Mouse (Mus musculus) kidney, adult 8-10 months (tissue): ENCODE results near the gene Mmel1.
A peak's percentile ranks its signal among the peaks of the same experiment; 100 is the strongest.

Experiments used
- DNase-seq, 2 experiments: peaks; one replicate each; pipeline ENCODE4 v3.0.0; 2022

Gene Mmel1

GRCm38 (mm10) chr4:154869440-154869839 lies at the start of gene Mmel1:
Gene Mmel1, plus strand, starts transcription at chr4:154869585.
- no peak for DNase-seq

GRCm38 (mm10) chr4:154825662-154826061 lies 43.7 kb upstream of the Mmel1 start:
- DNase-seq: peak; percentile 22 to 35

- DNase-seq: no peak
These were observed 43.2 kb upstream of the Mmel1 start for GRCm38 (mm10) chr4:154826224-154826623.

GRCm38 (mm10) chr4:154827181-154827580 lies 42.2 kb upstream of the Mmel1 start:
- DNase-seq: no peak

GRCm38 (mm10) chr4:154827861-154828610 lies 41.3 kb upstream of the Mmel1 start:
- no peak for DNase-seq

- no peak for DNase-seq
These were observed 37.3 kb upstream of the Mmel1 start for GRCm38 (mm10) chr4:154831915-154832573.

- DNase-seq: no peak
These were observed 33.0 kb upstream of the Mmel1 start for GRCm38 (mm10) chr4:154836183-154836915.

GRCm38 (mm10) chr4:154837170-154837569 lies 32.2 kb upstream of the Mmel1 start, which contains the start of gene Ttc34:
Gene Ttc34, plus strand, starts transcription at chr4:154837459.
- peak; percentile 41 to 60 for DNase-seq

- DNase-seq: no peak
These were observed 30.6 kb upstream of the Mmel1 start for GRCm38 (mm10) chr4:154838741-154839140.

GRCm38 (mm10) chr4:154839406-154839805 lies 30.0 kb upstream of the Mmel1 start:
- no peak for DNase-seq

GRCm38 (mm10) chr4:154852696-154853095 lies 16.7 kb upstream of the Mmel1 start:
- no peak for DNase-seq

- no peak for DNase-seq
These were observed 15.5 kb upstream of the Mmel1 start for GRCm38 (mm10) chr4:154853881-154854280.

- DNase-seq: no peak
These were observed 14.6 kb upstream of the Mmel1 start for GRCm38 (mm10) chr4:154854676-154855345.

GRCm38 (mm10) chr4:154855721-154856479 lies 13.5 kb upstream of the Mmel1 start:
- peak; percentile 58 to 59 for DNase-seq

GRCm38 (mm10) chr4:154856480-154856837 lies 12.9 kb upstream of the Mmel1 start:
- DNase-seq: no peak

- no peak for DNase-seq
These were observed 12.5 kb upstream of the Mmel1 start for GRCm38 (mm10) chr4:154856882-154857281.

GRCm38 (mm10) chr4:154857366-154858240 lies 11.8 kb upstream of the Mmel1 start:
- DNase-seq: no peak

- no peak for DNase-seq
These were observed 10.8 kb upstream of the Mmel1 start for GRCm38 (mm10) chr4:154858601-154859000.

GRCm38 (mm10) chr4:154861967-154862366 lies 7.4 kb upstream of the Mmel1 start:
- no peak for DNase-seq

- no peak for DNase-seq
These were observed 5.9 kb upstream of the Mmel1 start for GRCm38 (mm10) chr4:154863436-154863935.

- peak; percentile 92 to 93 for DNase-seq
These were observed 5.1 kb upstream of the Mmel1 start for GRCm38 (mm10) chr4:154864271-154864771.
